Mouse (Mus musculus) thymus, adult 18-20 months (tissue): Measurements from ENCODE around the gene Hoxb9.
A peak's percentile ranks its signal among the peaks of the same experiment; 100 is the strongest.

Experiments
- DNase-seq, 2 experiments: peaks; one replicate each; pipeline ENCODE4 v3.0.0; 2022; ENCODE audit warnings: mixed read lengths in 2 of 2

The Hoxb9 gene

DNA sequence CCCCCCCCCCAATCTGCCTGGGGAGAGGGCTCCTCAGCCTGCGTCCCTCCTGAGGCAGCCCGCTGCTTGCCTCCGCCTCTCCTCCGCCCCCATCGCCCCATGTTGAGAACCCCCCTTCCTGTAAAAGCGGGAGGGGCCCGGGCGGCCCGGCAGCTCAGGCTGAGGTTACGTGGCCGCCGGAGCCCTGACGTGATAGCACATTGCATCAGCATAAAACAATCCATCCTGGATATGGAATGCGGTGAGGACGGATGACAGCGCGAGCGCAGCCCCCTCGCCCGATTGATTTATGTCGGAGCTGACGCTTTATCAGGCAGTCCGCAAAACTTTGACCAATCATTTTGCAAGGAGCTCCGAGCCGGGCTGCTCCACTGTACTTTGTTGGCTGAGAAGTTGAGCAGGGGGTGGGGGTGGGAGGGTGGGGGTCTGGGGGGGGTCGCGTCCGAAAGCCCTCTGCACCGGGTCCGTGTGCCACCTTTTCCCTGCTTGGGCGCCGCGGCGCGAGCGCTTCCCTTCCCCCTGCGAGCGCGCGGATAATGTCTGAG is at the start of gene Hoxb9:
Hoxb9 (plus strand) TSS at position 462 of the 545 bp plus-strand sequence.
- no peak for DNase-seq

DNA sequence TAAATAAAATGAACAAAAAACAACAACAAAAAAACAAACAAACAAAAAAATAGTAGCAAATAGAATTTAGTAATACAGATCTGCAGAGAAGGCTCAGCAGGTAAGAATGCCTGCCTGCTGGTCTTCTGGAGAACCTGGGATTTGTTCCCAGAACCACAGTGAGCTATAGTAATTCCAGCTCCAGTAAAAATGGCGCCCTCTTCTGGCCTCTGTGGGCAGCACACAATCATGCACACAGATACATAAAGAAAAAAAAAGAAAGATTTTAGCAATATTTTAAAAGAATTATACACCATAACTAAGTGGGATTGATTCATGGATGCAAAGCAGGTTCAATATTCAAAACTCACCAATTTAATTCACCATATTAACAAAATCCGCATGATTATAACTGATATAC is 47.4 kb upstream of the Hoxb9 start:
- no peak for DNase-seq

DNA sequence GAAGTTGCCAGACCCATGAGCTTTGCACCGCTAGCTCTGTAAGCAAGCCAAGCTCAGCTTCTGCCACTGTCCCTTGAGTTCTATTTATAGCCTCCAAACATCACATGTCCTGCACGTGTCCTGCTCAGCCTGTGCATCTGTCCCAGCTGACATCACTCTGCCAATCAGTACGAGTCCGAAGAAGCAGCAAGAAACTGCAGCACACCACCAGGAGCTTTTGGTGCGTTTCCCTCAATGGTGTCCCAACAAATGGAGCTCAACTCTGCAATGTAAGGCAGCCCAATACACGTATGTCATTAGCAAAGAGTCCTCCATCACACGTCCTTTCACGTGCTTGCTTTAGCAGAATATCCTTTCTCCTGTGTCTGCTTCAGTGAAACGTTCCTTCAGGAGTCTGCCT is 43.6 kb upstream of the Hoxb9 start:
- no peak for DNase-seq

DNA sequence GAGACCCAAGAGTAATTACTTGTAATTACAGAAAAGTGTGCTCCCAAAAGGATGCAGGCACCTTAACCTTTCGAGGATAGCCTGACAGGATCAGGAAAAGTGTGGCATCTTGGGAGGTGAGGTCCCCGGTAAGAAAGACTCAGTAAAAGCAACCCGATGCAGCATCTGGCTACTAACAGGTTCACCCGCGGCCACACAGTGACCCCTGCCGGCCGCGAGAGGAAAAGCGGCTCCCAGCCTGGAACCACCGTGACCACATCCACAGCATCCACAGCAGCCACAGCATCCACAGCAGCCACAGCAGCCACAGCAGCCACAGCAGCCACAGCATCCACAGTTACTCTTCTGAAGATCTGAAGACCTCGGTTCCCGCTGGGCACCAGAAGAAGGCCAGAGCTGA is 36.4 kb upstream of the Hoxb9 start:
- peak in 1 of 2 experiments; percentile 3 for DNase-seq

DNA sequence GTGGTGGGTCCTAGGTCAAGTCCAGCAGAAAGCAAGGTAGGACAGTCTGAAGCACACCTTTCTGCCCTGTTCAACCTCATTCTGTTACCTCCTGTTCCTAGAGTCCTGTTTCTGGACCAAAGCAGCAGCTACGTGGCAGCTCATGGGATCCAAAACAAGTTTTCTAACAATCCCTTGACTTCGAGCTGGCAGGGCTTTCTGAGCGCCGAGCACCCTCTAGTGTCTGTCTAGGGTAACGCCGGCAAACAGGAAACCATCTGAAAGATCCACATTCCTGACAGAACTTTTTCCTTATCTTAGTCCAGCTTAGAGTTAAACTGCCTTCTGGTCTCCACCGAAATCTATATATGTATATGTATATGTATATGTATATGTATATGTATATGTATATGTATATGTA is 31.0 kb upstream of the Hoxb9 start:
- no peak for DNase-seq

- no peak for DNase-seq
Measured at GRCm38 (mm10) chr11:96250901-96251300, 20.4 kb upstream of the Hoxb9 start.

- DNase-seq = no peak
Measured at GRCm38 (mm10) chr11:96251480-96252031, 19.7 kb upstream of the Hoxb9 start.

DNA sequence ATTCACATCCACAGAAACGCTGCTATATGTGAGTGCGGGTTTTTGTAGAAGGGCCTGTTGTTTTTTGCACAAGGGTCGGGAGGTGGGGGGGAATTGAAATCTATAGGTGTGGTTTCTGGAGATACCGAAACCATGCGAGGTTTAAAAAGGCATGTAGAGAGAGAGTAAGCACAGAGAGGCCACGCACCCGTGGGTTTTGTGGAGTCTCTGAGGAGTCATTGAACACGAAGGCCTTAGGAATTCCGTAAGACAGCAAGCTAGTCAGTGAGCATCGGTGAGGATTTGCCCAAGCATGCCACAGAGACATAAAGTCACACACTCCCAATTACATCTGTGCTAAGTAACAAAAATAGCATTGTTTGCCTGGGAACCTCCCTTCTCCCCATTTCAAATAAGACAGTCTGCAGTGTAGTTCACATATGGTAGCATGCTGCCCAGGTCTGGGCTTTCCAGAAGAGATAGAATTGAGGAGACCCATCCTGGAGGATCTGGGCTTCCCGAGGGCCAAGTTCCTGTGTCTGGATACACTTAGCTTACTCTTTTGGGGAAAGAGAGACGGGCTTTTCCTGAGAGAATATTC is 18.6 kb upstream of the Hoxb9 start:
- no peak for DNase-seq

DNA sequence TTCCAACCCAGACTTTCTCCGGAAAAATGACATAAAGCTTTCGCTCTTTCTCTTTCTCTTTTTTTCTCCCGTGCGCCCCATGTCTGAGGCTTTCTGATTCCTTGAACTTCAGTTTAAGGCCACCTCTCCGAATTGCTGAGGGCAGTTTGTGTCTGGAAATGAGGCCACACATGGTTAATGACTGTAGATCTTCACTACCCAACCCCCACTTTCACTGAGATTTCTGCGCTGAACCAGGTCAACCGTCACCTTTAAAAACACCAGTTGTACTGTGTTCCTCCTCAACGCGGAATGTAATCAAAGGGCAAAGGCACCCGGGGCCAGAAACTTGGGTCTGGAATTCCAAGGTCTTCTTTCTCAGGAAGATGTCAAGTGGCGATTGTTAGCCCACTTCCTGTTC is 17.0 kb upstream of the Hoxb9 start:
- no peak for DNase-seq

GRCm38 (mm10) chr11:96255111-96255995 is 15.9 kb upstream of the Hoxb9 start:
- no peak for DNase-seq

GRCm38 (mm10) chr11:96255996-96256445 is 15.2 kb upstream of the Hoxb9 start:
- DNase-seq = no peak

GRCm38 (mm10) chr11:96257141-96257540 is 14.1 kb upstream of the Hoxb9 start:
- no peak for DNase-seq

GRCm38 (mm10) chr11:96259038-96259437 is 12.2 kb upstream of the Hoxb9 start:
- no peak for DNase-seq

DNA sequence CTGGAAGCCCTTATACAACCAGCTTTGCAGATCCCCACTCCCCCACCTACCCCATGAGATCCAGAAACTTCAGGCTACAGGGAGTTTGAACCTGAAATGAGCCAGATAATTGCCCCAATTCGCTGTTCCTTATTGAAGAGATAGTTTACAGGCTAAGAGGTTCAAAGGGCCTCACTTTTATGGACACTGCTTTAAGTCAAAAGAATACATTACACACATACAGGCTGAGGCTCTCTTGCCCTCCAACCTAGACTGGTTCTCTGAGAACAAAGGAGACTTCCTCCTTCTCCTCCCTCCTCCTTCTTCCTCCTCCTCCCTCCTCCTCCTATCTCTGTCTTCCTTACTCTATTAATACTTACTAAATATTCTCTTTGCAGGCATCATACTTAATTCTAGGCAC is 11.7 kb upstream of the Hoxb9 start:
- DNase-seq = no peak

GRCm38 (mm10) chr11:96260310-96260970 is 10.8 kb upstream of the Hoxb9 start:
- no peak for DNase-seq

- peak in 1 of 2 experiments; percentile 16 for DNase-seq
Measured at GRCm38 (mm10) chr11:96261323-96261890, 9.8 kb upstream of the Hoxb9 start.

DNA sequence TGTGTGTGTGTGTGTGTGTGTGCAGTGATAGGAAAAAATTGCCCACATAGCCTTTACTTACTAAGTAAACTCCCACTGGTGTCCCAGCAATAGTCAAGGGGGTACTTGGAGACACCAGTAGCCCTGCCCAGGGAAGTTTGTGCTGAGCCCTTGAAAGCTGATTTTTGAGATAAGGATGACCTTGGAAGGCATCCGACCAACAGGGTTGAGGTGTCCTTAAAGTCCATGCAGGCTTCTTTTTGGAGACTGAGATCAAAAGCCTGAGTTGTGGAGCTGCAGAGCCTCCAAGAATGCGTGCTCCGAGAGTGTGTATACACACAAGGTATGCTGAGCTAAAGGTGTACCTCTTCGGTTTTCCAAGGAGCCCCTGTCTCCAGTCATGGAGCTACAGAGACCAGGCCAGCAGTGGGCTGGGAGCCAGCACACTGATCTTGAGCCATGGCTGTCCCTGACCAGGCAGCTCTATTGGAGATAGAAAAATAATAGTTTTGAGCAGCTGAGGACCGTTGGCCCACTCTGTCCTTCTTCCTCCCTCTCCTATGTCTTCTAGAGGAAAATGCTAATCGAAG is 8.9 kb upstream of the Hoxb9 start:
- DNase-seq = no peak

DNA sequence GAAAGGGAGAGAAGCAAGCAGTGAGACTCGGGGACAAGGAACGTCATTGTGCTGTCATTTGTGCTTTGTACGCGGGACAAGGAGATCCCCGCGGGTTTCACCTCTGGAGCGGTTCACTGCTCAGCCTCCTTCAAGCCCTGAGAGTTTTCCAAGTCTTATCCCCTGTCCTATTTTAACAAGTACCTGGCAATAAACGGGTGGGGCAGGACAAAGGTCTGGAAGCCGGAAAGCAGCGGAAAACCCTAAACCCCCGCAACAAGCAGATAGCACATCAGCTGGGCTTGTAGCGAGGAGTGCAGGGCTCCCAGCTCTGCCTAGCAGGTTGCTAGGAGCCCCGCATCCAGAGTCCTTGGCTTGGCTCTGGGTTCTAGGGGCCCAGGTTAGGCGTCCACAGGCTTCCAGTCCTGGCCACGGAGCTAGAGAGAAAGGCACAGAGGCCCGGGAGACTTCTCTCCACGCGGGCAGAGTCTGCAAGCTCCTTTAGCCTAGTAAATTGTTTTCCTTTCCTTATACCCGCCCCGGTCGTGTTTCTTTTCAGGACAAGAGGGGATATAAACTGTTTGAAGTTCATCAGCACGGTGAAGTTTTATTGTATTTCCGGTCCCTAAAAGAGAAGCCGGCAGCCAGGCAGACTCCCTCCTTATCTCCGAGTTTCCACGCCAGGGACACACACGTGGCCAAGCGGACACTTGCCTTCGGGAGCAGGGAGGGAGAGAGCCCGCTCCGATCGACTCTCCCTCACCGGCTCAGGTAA is 7.4 kb upstream of the Hoxb9 start:
- DNase-seq = no peak

- DNase-seq = no peak
Measured at GRCm38 (mm10) chr11:96264390-96265020, 6.8 kb upstream of the Hoxb9 start.

- no peak for DNase-seq
Measured at GRCm38 (mm10) chr11:96265954-96266353, 5.3 kb upstream of the Hoxb9 start.
